Mouse (Mus musculus) spleen, adult 2 months (tissue): ENCODE results near the gene Kcnj4. TPM values are rescaled to one million over a fixed set of nuclear protein-coding genes. Genes with fewer than 3 reads are reported as not detected.

Source experiments
- DNase-seq, 2 experiments: peaks; one replicate each; pipeline versions ENCODE4 v3.0.0 to v3.0.0-alpha.2; 2012 to 2021; ENCODE audit warnings: low spot score in 2 of 2, low read depth in 1 of 2
- H3K27ac ChIP-seq: fragments of 200-500 bp; 2 replicates; pipeline ENCODE4 v1.5.1; 2012; ENCODE audit warnings: low read length, inconsistent platforms; ENCODE audit not compliant: insufficient read depth
- H3K27me3 ChIP-seq: fragments of 200-500 bp; 2 replicates; pipeline ENCODE4 v1.6.1; 2012; ENCODE audit warnings: mild to moderate bottlenecking, moderate library complexity, low read length, inconsistent platforms; ENCODE audit not compliant: control insufficient read depth, insufficient read depth
- H3K36me3 ChIP-seq: fragments of 200-500 bp; 2 replicates; pipeline ENCODE4 v1.6.1; 2012; ENCODE audit warnings: mild to moderate bottlenecking, low read length, inconsistent platforms; ENCODE audit not compliant: control insufficient read depth, insufficient read depth
- H3K4me1 ChIP-seq: fragments of 200-500 bp; 2 replicates; pipeline ENCODE4 v1.6.1; 2011; ENCODE audit warnings: inconsistent platforms; ENCODE audit not compliant: control insufficient read depth, insufficient read depth, insufficient read length
- H3K4me3 ChIP-seq: fragments of 200-500 bp; 2 replicates; pipeline ENCODE4 v1.5.1; 2011; ENCODE audit warnings: mild to moderate bottlenecking, inconsistent platforms; ENCODE audit not compliant: insufficient read depth, insufficient read length; ENCODE audit errors: extremely low read depth
- CTCF ChIP-seq: fragments of 200-500 bp; IDR thresholded peaks from 2 replicates; pipeline ENCODE4 v1.5.1; 2011; ENCODE audit warnings: mild to moderate bottlenecking, inconsistent platforms; ENCODE audit not compliant: insufficient read depth, insufficient read length, insufficient replicate concordance; ENCODE audit errors: extremely low read depth
- POLR2A ChIP-seq: fragments of 200-500 bp; IDR thresholded peaks from 2 replicates; pipeline ENCODE4 v1.6.1; 2011; ENCODE audit warnings: low read depth, low read length, inconsistent platforms
- WGBS: fragments of 180-500 bp; shearing (Covaris S2); methylation state at CpG from one replicate; pipeline ENCODE4 v1.1.7; 2018; 5-methylcytosine and 5-hydroxymethylcytosine counted together
- polyA plus RNA-seq: library from polyadenylated mRNA; depleted of rRNA; stranded (reverse); fragments of >200 nt; gene quantifications from 2 replicates; pipeline ENCODE4 v1.2.3, GENCODE M21; 2012

The Kcnj4 gene
- polyA plus RNA-seq, 1 experiment = not detected

- Histone ChIP-seq H3K4me1 (peaks cover 3% of the 10 kb centered on the region), H3K27ac (peak overlapping the region; percentile 97), H3K4me3 (peak overlapping the region; percentile 88), H3K27me3 (no peaks in the 10 kb centered on the region), H3K36me3 (peaks cover 17% of the 10 kb centered on the region)
- 1% methylated on average over 3 of the region's 3 CpGs for WGBS
- TF ChIP-seq POLR2A = no peak
- no peak for TF ChIP-seq CTCF
- no peak for DNase-seq
Measured at GRCm38 (mm10) chr15:79545496-79545895, 40.5 kb upstream of the Kcnj4 start.

- H3K36me3 ChIP-seq = peaks cover 27% of the 10 kb centered on the region
- peaks cover 3% of the 10 kb centered on the region for H3K4me1 ChIP-seq
- no peak overlapping the region for H3K4me3 ChIP-seq
- no peaks in the 10 kb centered on the region for H3K27me3 ChIP-seq
- no peak overlapping the region for H3K27ac ChIP-seq
- TF ChIP-seq CTCF (no peak), POLR2A (no peak)
- DNase-seq = no peak
- WGBS = 91% methylated on average over 3 of the region's 3 CpGs
Measured at GRCm38 (mm10) chr15:79543968-79544367, 38.9 kb upstream of the Kcnj4 start.

GRCm38 (mm10) chr15:79533796-79534195 lies 28.8 kb upstream of the Kcnj4 start:
- 95% methylated on average over 3 of the region's 3 CpGs for WGBS
- no peak overlapping the region for H3K27ac ChIP-seq
- DNase-seq = no peak
- peaks cover 64% of the 10 kb centered on the region for H3K36me3 ChIP-seq
- TF ChIP-seq POLR2A (no peak), CTCF (no peak)
- no peaks in the 10 kb centered on the region for H3K27me3 ChIP-seq
- H3K4me1 ChIP-seq = no peaks in the 10 kb centered on the region
- no peak overlapping the region for H3K4me3 ChIP-seq

- H3K4me3 ChIP-seq = no peak overlapping the region
- no peaks in the 10 kb centered on the region for H3K4me1 ChIP-seq
- WGBS = 93% methylated on average over 7 of the region's 7 CpGs
- H3K36me3 ChIP-seq = peaks cover 42% of the 10 kb centered on the region
- DNase-seq = no peak
- H3K27me3 ChIP-seq = no peaks in the 10 kb centered on the region
- H3K27ac ChIP-seq = no peak overlapping the region
- no peak for TF ChIP-seq POLR2A
- TF ChIP-seq CTCF = no peak
Measured at GRCm38 (mm10) chr15:79529935-79530334, 24.9 kb upstream of the Kcnj4 start.

GRCm38 (mm10) chr15:79527991-79528639 lies 23.1 kb upstream of the Kcnj4 start:
- Histone ChIP-seq H3K4me1 (no peaks in the 10 kb centered on the region), H3K27me3 (no peaks in the 10 kb centered on the region), H3K27ac (no peak overlapping the region), H3K36me3 (peaks cover 33% of the 10 kb centered on the region), H3K4me3 (no peak overlapping the region)
- 78% methylated on average over 5 of the region's 5 CpGs for WGBS
- no peak for TF ChIP-seq CTCF
- no peak for TF ChIP-seq POLR2A
- no peak for DNase-seq

- Histone ChIP-seq H3K4me1 (no peaks in the 10 kb centered on the region), H3K36me3 (peaks cover 29% of the 10 kb centered on the region), H3K4me3 (no peak overlapping the region), H3K27ac (no peak overlapping the region), H3K27me3 (no peaks in the 10 kb centered on the region)
- DNase-seq = no peak
- 88% methylated on average over 4 of the region's 4 CpGs for WGBS
- TF ChIP-seq POLR2A (no peak), CTCF (no peak)
Measured at GRCm38 (mm10) chr15:79527192-79527591, 22.2 kb upstream of the Kcnj4 start.

- peaks cover 22% of the 10 kb centered on the region for H3K36me3 ChIP-seq
- no peak overlapping the region for H3K4me3 ChIP-seq
- no peak for DNase-seq
- TF ChIP-seq POLR2A = no peak
- no peak for TF ChIP-seq CTCF
- WGBS = 76% methylated on average over 9 of the region's 9 CpGs
- no peaks in the 10 kb centered on the region for H3K27me3 ChIP-seq
- no peak overlapping the region for H3K27ac ChIP-seq
- no peaks in the 10 kb centered on the region for H3K4me1 ChIP-seq
Measured at GRCm38 (mm10) chr15:79525979-79526768, 21.1 kb upstream of the Kcnj4 start.
